Mouse (Mus musculus) bone marrow macrophage, adult 2 months (primary cell): ENCODE measurements around the gene Ern1. TPM values are rescaled to one million over a fixed set of nuclear protein-coding genes. Genes with fewer than 3 reads are reported as not detected.

Experiments used
- H3K27ac ChIP-seq: 2 replicates; pipeline ENCODE4 v1.5.1; 2012; ENCODE audit warnings: low read depth, low read length; ENCODE audit not compliant: insufficient read depth
- H3K4me1 ChIP-seq: 2 replicates; pipeline ENCODE4 v1.6.1; 2012; ENCODE audit warnings: low read length; ENCODE audit not compliant: control insufficient read depth, insufficient read depth
- H3K4me3 ChIP-seq: 2 replicates; pipeline ENCODE4 v1.5.1; 2012; ENCODE audit warnings: mild to moderate bottlenecking, low read length, moderate library complexity; ENCODE audit not compliant: insufficient read depth
- CTCF ChIP-seq: IDR thresholded peaks from 2 replicates; pipeline ENCODE4 v1.5.1; 2012; ENCODE audit warnings: low read depth, mild to moderate bottlenecking, low read length, moderate library complexity
- POLR2A ChIP-seq: IDR thresholded peaks from 2 replicates; pipeline ENCODE4 v1.6.1; 2012; ENCODE audit warnings: mild to moderate bottlenecking, low read depth, low read length, borderline replicate concordance
- polyA plus RNA-seq: library from polyadenylated mRNA; stranded (reverse); fragments of >200 nt; gene quantifications from 2 replicates; pipeline ENCODE4 v1.2.4, GENCODE M21; 2012; ENCODE audit not compliant: missing spikeins, insufficient read depth, insufficient read length

The Ern1 gene
- polyA plus RNA-seq, 1 experiment: 27.8 TPM

GRCm38 (mm10) chr11:106520404-106520803, 32.8 kb upstream of the Ern1 start:
- Histone ChIP-seq H3K4me3 (no peak overlapping the region), H3K27ac (no peak overlapping the region), H3K4me1 (no peaks in the 10 kb centered on the region)
- TF ChIP-seq POLR2A (no peak), CTCF (no peak)

DNA sequence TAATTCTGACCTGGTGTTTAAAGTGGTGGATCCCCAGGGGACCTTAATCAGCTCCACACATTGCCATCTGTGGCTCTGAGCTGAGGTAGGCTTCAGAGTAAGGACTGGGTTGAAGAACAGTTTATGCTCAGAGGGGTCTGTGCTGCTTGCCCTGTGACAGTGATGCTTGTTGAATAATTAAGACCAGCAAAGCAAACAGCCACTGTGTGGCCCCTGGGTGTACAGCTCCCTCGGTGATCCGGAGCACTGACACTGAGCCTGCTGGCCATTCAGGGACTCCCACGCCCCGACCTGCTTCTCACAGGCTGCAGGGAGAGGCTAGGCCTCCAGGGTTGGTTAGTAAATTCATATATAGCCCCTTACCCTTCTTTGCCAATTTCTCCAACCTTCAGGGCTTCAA, 31.9 kb upstream of the Ern1 start:
- no peak for TF ChIP-seq CTCF
- TF ChIP-seq POLR2A: no peak
- Histone ChIP-seq H3K27ac (no peak overlapping the region), H3K4me1 (no peaks in the 10 kb centered on the region), H3K4me3 (no peak overlapping the region)

DNA sequence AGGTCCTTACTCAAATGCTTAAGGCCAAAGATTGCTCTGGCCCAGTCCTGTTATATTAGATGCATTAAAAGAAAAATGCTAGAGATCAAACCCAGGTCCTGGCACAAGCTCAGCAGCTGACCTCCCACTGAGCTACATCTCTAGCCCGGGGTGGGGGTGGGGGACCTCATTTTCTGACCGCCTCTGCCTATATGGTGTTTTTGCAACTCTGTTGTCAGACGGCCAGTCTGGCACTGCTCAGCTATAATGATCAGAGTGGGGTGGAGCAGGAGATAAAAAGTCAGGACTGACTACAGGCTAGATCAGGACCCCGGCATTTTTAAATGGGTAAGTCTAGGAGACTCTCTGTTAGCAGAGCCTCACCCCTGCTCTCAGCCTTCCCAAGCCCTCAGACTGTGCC, 30.7 kb upstream of the Ern1 start:
- Histone ChIP-seq H3K4me3 (no peak overlapping the region), H3K27ac (no peak overlapping the region), H3K4me1 (no peaks in the 10 kb centered on the region)
- TF ChIP-seq CTCF: no peak

- TF ChIP-seq POLR2A: no peak
- TF ChIP-seq CTCF: no peak
- Histone ChIP-seq H3K27ac (no peak overlapping the region), H3K4me1 (no peaks in the 10 kb centered on the region; the same call in 1 of the 2 replicates), H3K4me3 (no peak overlapping the region)
Measured at GRCm38 (mm10) chr11:106515079-106515745, 27.6 kb upstream of the Ern1 start.

GRCm38 (mm10) chr11:106514446-106514845, 26.8 kb upstream of the Ern1 start:
- no peak overlapping the region for H3K27ac ChIP-seq
- TF ChIP-seq CTCF (no peak), POLR2A (no peak)
- H3K4me1 ChIP-seq: peaks cover 5% of the 10 kb centered on the region; the same call in 1 of the 2 replicates
- H3K4me3 ChIP-seq: no peak overlapping the region

- H3K4me1 ChIP-seq: peaks cover 5% of the 10 kb centered on the region
- no peak for TF ChIP-seq POLR2A
- no peak for TF ChIP-seq CTCF
- no peak overlapping the region for H3K27ac ChIP-seq
- no peak overlapping the region for H3K4me3 ChIP-seq
Measured at GRCm38 (mm10) chr11:106513166-106513565, 25.5 kb upstream of the Ern1 start.

DNA sequence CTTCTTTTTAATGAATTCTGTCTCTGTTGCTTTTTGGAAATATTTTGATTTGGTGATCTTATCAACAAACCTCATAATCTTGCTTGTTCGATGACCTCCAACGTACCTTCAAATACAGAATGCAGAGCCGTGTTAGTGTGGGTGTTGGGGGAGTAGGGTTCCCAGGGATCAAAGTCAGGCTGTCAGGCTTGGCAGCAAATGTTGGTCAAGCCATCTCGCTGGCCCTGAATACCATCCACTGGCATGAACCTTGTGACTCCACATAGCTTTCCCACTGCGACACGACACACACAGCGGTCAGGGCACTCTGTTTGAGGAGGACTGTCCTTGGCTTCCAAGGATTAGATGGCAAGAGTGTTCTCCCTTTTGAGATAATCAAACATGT, 24.3 kb upstream of the Ern1 start:
- H3K27ac ChIP-seq: no peak overlapping the region
- TF ChIP-seq CTCF: no peak
- peaks cover 5% of the 10 kb centered on the region for H3K4me1 ChIP-seq
- H3K4me3 ChIP-seq: no peak overlapping the region

DNA sequence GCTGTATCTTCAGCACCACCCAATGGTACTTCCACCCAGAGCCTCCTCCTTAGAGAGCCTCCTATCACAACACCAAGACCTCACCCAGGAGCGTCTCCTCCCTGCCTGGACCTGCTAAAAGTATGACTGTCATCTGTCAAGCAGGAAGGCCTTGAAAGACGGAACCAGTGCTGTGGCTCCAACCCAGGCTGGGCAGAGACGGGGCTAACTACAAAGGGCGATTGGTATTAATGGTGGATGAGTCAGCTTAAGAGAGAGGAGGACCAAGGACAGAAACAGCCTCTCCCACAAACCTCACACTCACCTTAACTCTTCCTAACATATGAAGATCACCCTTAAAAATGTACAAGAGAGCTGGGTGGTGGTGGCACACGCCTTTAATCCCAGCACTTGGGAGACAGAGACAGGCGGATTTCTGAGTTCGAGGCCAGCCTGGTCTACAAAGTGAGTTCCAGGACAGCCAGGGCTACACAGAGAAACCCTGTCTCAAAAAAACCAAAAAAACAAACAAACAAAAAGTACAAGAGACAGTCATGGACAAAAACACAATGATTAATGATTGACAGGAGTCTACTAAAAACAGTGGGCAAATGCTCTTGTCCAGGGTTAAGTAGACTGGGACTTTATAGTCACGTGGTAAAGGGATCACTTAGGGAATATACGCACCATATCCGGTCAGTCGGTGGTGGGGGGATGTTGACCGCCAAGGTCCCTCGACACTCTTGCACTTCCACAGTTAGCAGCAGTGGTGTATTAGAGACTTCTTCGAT, 23.8 kb upstream of the Ern1 start:
- peaks cover 5% of the 10 kb centered on the region for H3K4me1 ChIP-seq
- H3K27ac ChIP-seq: no peak overlapping the region
- TF ChIP-seq POLR2A: no peak
- TF ChIP-seq CTCF: no peak
- H3K4me3 ChIP-seq: no peak overlapping the region

GRCm38 (mm10) chr11:106507638-106508037, 20.0 kb upstream of the Ern1 start:
- TF ChIP-seq POLR2A (no peak), CTCF (no peak)
- peaks cover 5% of the 10 kb centered on the region for H3K4me1 ChIP-seq
- H3K27ac ChIP-seq: no peak overlapping the region
- no peak overlapping the region for H3K4me3 ChIP-seq

DNA sequence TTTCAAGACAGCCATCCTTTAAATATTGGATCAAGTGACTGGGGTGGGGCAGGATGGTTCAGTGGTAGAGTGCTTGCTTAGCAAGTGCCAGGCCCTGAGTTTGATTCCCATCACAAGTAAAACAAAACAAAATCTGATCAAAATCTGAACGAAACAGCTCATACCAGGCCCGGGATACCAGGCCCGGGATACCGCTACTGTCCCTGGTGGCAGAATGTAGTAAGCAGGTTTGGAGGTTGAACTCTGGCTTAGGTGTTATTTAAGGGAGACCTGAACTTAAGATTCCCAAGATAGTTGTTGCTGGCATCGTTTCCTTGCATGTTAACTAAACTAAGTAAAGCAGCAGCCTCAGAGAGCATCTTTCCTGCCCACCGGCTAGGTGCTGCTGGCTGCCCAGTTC, 18.6 kb upstream of the Ern1 start:
- TF ChIP-seq CTCF (no peak), POLR2A (no peak)
- peaks cover 5% of the 10 kb centered on the region for H3K4me1 ChIP-seq
- H3K27ac ChIP-seq: no peak overlapping the region
- H3K4me3 ChIP-seq: no peak overlapping the region

GRCm38 (mm10) chr11:106504129-106504528, 16.5 kb upstream of the Ern1 start:
- peaks cover 2% of the 10 kb centered on the region for H3K4me1 ChIP-seq
- TF ChIP-seq CTCF (no peak), POLR2A (no peak)
- H3K4me3 ChIP-seq: no peak overlapping the region
- no peak overlapping the region for H3K27ac ChIP-seq

DNA sequence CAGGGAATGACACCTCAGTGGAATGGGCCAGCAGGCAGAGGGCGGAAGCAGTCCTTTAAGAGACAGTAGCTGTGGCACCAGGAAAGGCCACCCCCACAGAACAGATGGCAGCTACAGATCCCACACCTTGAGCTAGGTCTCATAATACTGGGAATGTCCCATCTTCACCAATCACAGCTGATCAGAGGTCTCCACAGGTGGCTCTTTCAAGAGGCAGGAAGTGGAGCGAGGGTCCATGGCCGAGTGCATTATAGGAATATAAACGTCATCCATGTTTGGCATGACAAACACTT, 15.7 kb upstream of the Ern1 start:
- no peak overlapping the region for H3K27ac ChIP-seq
- no peak for TF ChIP-seq POLR2A
- no peak for TF ChIP-seq CTCF
- H3K4me3 ChIP-seq: no peak overlapping the region
- H3K4me1 ChIP-seq: peaks cover 9% of the 10 kb centered on the region
